Mouse (Mus musculus) heart, adult 8-10 months (tissue): ENCODE results near the gene Zmynd10. TPM values are rescaled to one million over a fixed set of nuclear protein-coding genes. Genes with fewer than 3 reads are reported as not detected.

Source experiments
- total RNA-seq, 4 experiments: library from RNA; stranded (reverse); gene quantifications; 2 replicates each; pipeline ENCODE4 v1.2.4; 2022

The Zmynd10 gene
- total RNA-seq, 4 experiments from 2014 or later = 0.35 to 0.40 TPM; not detected in 2

Other genes starting within 250 kb of the Zmynd10 start
- gene Hemk1, start 208.9 kb upstream of the Zmynd10 start, total RNA-seq = 10 to 100 TPM; 17.3 to 24.0 (median 19.9) TPM
- 10 to 100 TPM in 1 of 4 experiments, 1 to 10 TPM in 3; 5.6 to 10.3 (median 6.4) TPM for gene 6430571L13Rik, start 206.7 kb upstream of the Zmynd10 start, total RNA-seq
- gene Cacna2d2, start 147.7 kb upstream of the Zmynd10 start, total RNA-seq = 10 to 100 TPM; 10.4 to 18.4 (median 12.3) TPM
- gene Tmem115, start 13.4 kb upstream of the Zmynd10 start, total RNA-seq = 10 to 100 TPM; 21.2 to 25.6 (median 22.2) TPM
- 1 to 10 TPM; 5.1 to 6.3 (median 5.4) TPM for gene Cyb561d2, start 5.1 kb upstream of the Zmynd10 start, total RNA-seq
- gene Nprl2, start 5.1 kb upstream of the Zmynd10 start, total RNA-seq = 10 to 100 TPM; 18.4 to 22.6 (median 21.2) TPM
- 10 to 100 TPM; 12.9 to 14.9 (median 14.4) TPM for gene Rassf1, start 4.3 kb downstream of the Zmynd10 start, total RNA-seq
- gene Tusc2, start 16.0 kb downstream of the Zmynd10 start, total RNA-seq = 10 to 100 TPM; 40.0 to 46.9 (median 40.2) TPM
- gene Hyal2, start 20.6 kb downstream of the Zmynd10 start, total RNA-seq = 10 to 100 TPM; 31.2 to 45.8 (median 40.6) TPM
- 1 to 10 TPM; 4.6 to 6.6 (median 5.1) TPM for gene Hyal1, start 29.6 kb downstream of the Zmynd10 start, total RNA-seq
- 10 to 100 TPM; 18.8 to 24.3 (median 21.1) TPM for gene Naa80, start 31.6 kb downstream of the Zmynd10 start, total RNA-seq
- gene Hyal3, start 33.5 kb downstream of the Zmynd10 start, total RNA-seq = under 1 TPM; 0.20 to 0.72 (median 0.25) TPM
- gene Ifrd2, start 40.3 kb downstream of the Zmynd10 start, total RNA-seq = 10 to 100 TPM; 43.7 to 58.2 (median 47.5) TPM
- gene Sema3b, start 61.9 kb downstream of the Zmynd10 start, total RNA-seq = 10 to 100 TPM; 21.1 to 33.0 (median 24.2) TPM
- gene Gnai2, start 88.1 kb downstream of the Zmynd10 start, total RNA-seq = 100 to 1,000 TPM; 227 to 299 (median 259) TPM
- gene Slc38a3, start 122.2 kb downstream of the Zmynd10 start, total RNA-seq = 10 to 100 TPM; 62.8 to 91.0 (median 81.6) TPM
- not detected for gene Gnat1, start 132.4 kb downstream of the Zmynd10 start, total RNA-seq
- 10 to 100 TPM; 11.9 to 16.5 (median 14.3) TPM for gene Sema3f, start 163.2 kb downstream of the Zmynd10 start, total RNA-seq
- 10 to 100 TPM; 34.0 to 45.4 (median 39.7) TPM for gene Rbm5, start 223.7 kb downstream of the Zmynd10 start, total RNA-seq